Mouse (Mus musculus) spleen, adult 10 weeks (tissue): ENCODE measurements around the gene Tmcc1. TPM values are rescaled to one million over a fixed set of nuclear protein-coding genes. Genes with fewer than 3 reads are reported as not detected.

Experiments used
- polyA plus RNA-seq: library from polyadenylated mRNA; stranded (reverse); fragments of 350-450 nt; fragmentation: Illumina TruSeq; extraction: RNeasy Lipid Tissue Mini Kit (QIAGEN cat#74804); gene quantifications from one replicate; pipeline ENCODE4 v1.2.3, GENCODE M21; 2015; ENCODE audit warnings: low replicate concordance; ENCODE audit not compliant: insufficient read depth

Gene Tmcc1
- 18.6 TPM for polyA plus RNA-seq

GRCm38 (mm10) chr6:116193394-116194393, at the start of gene Tmcc1:
Tmcc1 (minus strand) TSS chr6:116193486.

DNA sequence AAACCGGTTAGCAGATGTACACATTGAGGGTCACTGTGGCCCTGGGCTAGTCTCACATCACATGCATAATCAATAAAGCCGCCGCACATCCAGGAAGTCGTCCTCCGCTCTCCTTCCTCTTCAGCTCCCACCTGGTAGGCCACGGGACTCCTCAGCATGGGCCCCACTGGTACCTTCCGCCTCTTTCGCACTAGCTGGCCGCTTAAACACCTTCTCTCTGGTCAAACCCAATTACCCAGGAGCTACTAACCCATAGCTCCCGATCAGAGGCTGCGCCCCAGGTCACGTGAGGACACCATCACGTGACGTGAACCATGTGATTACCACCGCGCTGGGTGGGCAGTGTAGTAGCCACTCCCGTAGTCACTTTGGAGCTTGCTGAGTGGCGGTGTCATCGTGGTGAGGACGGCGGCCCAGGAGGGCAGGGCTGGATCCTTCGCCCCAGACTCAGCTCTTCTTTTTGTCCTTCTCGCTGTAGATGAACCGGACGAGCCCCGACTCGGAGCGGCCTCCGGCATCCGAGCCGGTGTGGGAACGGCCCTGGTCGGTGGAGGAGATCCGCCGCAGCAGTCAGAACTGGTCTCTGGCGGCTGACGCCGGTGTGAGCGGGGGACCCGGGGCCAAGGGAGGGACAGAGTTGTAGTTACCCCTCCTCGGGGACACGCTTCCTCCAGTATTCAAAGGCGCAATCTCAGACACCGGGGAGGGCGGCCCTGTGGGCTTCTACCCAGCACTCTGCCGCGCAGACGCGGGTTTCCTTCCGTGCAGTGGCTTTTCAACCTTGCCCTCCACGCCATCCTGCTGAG, 14.6 kb upstream of the Tmcc1 start, which contains the start of gene Washc2:
TSS of gene Washc2 (plus strand) at position 310 of the 806 bp plus-strand sequence.

GRCm38 (mm10) chr6:115994877-115995520, 198.3 kb downstream of the Tmcc1 start, which contains the start of gene Plxnd1:
Plxnd1 (minus strand) TSS chr6:115995005.

Other genes with a start within 250 kb of the Tmcc1 start
- gene H1foo, start 248.5 kb downstream of the Tmcc1 start, polyA plus RNA-seq, result not detected
- 95.6 TPM for gene Plxnd1, start 198.5 kb downstream of the Tmcc1 start, polyA plus RNA-seq
- 78.7 TPM for gene Washc2, start 14.6 kb upstream of the Tmcc1 start, polyA plus RNA-seq
- 3.5 TPM for gene Zfand4, start 70.7 kb upstream of the Tmcc1 start, polyA plus RNA-seq
- 33.9 TPM for gene March8, start 144.5 kb upstream of the Tmcc1 start, polyA plus RNA-seq